Mouse (Mus musculus) myocyte (in vitro differentiated cells): Measurements from ENCODE around the gene Slc36a1.

Experiments used
- CEBPB ChIP-seq: IDR thresholded peaks from 2 replicates; pipeline ENCODE4 v1.6.1; 2011; ENCODE audit warnings: mild to moderate bottlenecking, moderate library complexity; ENCODE audit not compliant: poor library complexity, insufficient read depth, severe bottlenecking
- E2F4 ChIP-seq: IDR thresholded peaks from one replicate; pipeline ENCODE4 v1.6.1; 2011; ENCODE audit warnings: mild to moderate bottlenecking, control low read depth, moderate library complexity; ENCODE audit not compliant: insufficient read depth
- MAX ChIP-seq: IDR thresholded peaks from one replicate; pipeline ENCODE4 v1.6.1; 2011; ENCODE audit warnings: low read depth, mild to moderate bottlenecking, control low read depth
- MYOD1 ChIP-seq, 3 experiments: IDR thresholded peaks; one replicate each; pipeline ENCODE4 v1.6.1; 2011; ENCODE audit warnings: control low read depth in 2 of 3, low read depth in 2 of 3, mild to moderate bottlenecking in 2 of 3, moderate library complexity in 1 of 3; ENCODE audit not compliant: insufficient read length in 2 of 3, control insufficient read depth in 1 of 3
- POLR2A ChIP-seq: IDR thresholded peaks from one replicate; pipeline ENCODE4 v1.6.1; 2011; ENCODE audit warnings: low read depth, mild to moderate bottlenecking, control low read depth, moderate library complexity; ENCODE audit not compliant: insufficient read length
- POLR2AphosphoS2 ChIP-seq: IDR thresholded peaks from one replicate; pipeline ENCODE4 v1.6.1; 2011; ENCODE audit warnings: low read depth, control low read depth; ENCODE audit not compliant: insufficient read length
- SRF ChIP-seq: IDR thresholded peaks from one replicate; pipeline ENCODE4 v1.6.1; 2011; ENCODE audit warnings: low read depth; ENCODE audit not compliant: control insufficient read depth, insufficient read length
- USF1 ChIP-seq: IDR thresholded peaks from one replicate; pipeline ENCODE4 v1.6.1; 2011; ENCODE audit warnings: low read depth, mild to moderate bottlenecking, control low read depth, moderate library complexity

- TF ChIP-seq USF1 (no peak), SRF (no peak), POLR2A (no peak), MAX (no peak), E2F4 (no peak), CEBPB (no peak), MYOD1 (IDR thresholded peaks at IDR 0.05; ENCODE audit: control insufficient read depth in 1 of 3, insufficient read length in 2 of 3, low read depth in 2 of 3) (no peak), POLR2AphosphoS2 (no peak)
Observed at GRCm38 (mm10) chr11:55154398-55155069, 49.6 kb upstream of the Slc36a1 start.
